Mouse (Mus musculus) regulatory T cell (primary cell): ENCODE results near the gene Esp38.
"Not testable (repeated sequence)": the region's sequence is repeated elsewhere in the genome, so short reads cannot be mapped to it uniquely, and the experiment has no call there.

Experiments used
- in situ Hi-C: fragments of 300-600 bp; cut with MboI, MseI; formaldehyde crosslinking; loops from one replicate; pipeline ENCODE4 v1.15.1; 2025; ENCODE audit warnings: high pct_unique_total_duplicates

Esp38 gene

DNA sequence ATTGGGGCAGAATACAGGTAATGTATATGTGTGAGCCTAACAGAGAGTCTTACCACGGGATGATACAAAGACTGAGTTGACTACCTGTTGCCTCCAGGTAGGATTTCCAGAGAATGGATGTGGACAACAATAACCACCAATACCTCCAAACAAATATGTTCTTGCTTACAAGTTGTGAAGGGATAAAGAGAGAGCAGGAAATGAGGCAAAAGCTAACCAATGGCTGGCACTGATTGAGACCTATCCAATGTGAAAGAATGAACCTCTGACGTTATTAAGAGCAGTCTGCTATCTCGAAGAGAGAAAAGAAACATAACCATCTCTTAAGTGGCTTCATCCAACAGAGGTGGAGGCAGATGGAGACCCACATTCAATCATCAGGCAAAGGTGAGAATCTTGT, at the start of gene Esp38:
Esp38 (plus strand) TSS at position 301 of the 400 bp plus-strand sequence.
- in situ Hi-C loops, result no loop called here

GRCm38 (mm10) chr17:39902928-39903545, 47.3 kb upstream of the Esp38 start:
- in situ Hi-C loops, result not testable (repeated sequence)
